18 mouse cellular contexts compared by ENCODE assay signal in the genomic region with DNA sequence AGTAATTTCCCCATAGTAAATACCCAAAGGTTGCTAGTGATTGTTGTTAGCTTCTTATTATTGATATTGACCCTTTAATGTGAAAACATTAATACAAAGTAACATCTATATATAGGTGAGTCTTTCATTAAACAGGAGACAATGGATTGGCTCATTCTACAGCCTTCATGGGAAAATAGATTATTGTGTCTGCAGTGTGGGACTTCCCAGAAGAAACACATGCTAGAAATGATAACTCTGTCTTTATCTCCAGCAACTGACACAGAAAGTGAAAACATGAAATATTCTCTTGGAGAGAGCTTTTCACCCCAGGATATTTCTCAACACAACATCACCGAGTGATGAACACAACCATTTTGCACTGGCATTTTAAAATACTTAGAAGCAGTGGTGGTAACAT.
"Had no signal": no experiment of that assay in that cellular context is flagged by ENCODE, and none has a peak within 500 bp of the region (broad histone marks: within the 10 kb centered on the region; RNA-seq: fewer than 3 reads in every experiment).

No protein-coding gene starts in this region.

- DNase-seq: kidney, adult 2 months; kidney, postnatal 10 days; kidney, postnatal 36 days; left cerebral cortex, postnatal 4 days; lung, postnatal 10 days; lung, postnatal 36 days; right cerebral cortex, postnatal 14 days; right cerebral cortex, postnatal 4 days; thymus, adult 2 months; thymus, postnatal 14 days; thymus, postnatal 4 days had no signal

- H3K9ac ChIP-seq: limb, embryonic 13.5 days; lung, embryonic 15.5 days; midbrain, embryonic 12.5 days had no signal

- H3K36me3 ChIP-seq: limb, embryonic 13.5 days; lung, embryonic 15.5 days; midbrain, embryonic 12.5 days had no signal

- H3K4me3 ChIP-seq: left cerebral cortex, adult 2 months; limb, embryonic 13.5 days; lung, embryonic 15.5 days; midbrain, embryonic 12.5 days had no signal

- H3K4me2 ChIP-seq: limb, embryonic 13.5 days; lung, embryonic 15.5 days; midbrain, embryonic 12.5 days had no signal

- ATAC-seq: intestine, postnatal 0 days; midbrain, embryonic 16.5 days had no signal

- H3K27ac ChIP-seq: left cerebral cortex, adult 2 months; limb, embryonic 13.5 days; lung, embryonic 15.5 days; midbrain, embryonic 12.5 days; stomach, postnatal 0 days had no signal

- H3K27me3 ChIP-seq: limb, embryonic 13.5 days; lung, embryonic 15.5 days; midbrain, embryonic 12.5 days had no signal

- H3K9me3 ChIP-seq: limb, embryonic 13.5 days; lung, embryonic 15.5 days; midbrain, embryonic 12.5 days had no signal
